Mouse (Mus musculus): ENCODE measurements at regions not wholly inside any gene's neighbourhood (a gene's known extent, or its start where the extent isn't known, plus 50 kb on each side); places are given as distances from the start of the nearest gene placed in this dataset.

- TF ChIP-seq CTCF (IDR thresholded peaks at IDR 0.05) (no peak), EP300 (IDR thresholded peaks at IDR 0.05) (no peak)
Observed at GRCm38 (mm10) chr15:59721420-59721819, 295.0 kb downstream of the 4933412E24Rik start.
